In genomic region chr9:21090537-21090936, GRCm38 (mm10) we compare ENCODE assay signal across 8 mouse cellular contexts. TPM values are rescaled to one million over a fixed set of nuclear protein-coding genes. Genes with fewer than 3 reads are reported as not detected.
DNase-seq lines count a peak whose midpoint lies in the region; ATAC-seq and TF ChIP-seq lines count a peak whose summit lies in the region.
"Had no signal": no experiment of that assay in that cellular context is flagged by ENCODE, and none has a peak within 500 bp of the region (broad histone marks: within the 10 kb centered on the region; RNA-seq: fewer than 3 reads in every experiment).

No protein-coding gene starts in this region.

- peak overlapping the region; percentile 91 for H3K9ac ChIP-seq in liver, adult 2 months (ENCODE audit: low read depth, low read length)
- H3K9ac ChIP-seq in neural tube, embryonic 15.5 days (replicated peaks) = peak overlapping the region; percentile 74

- no peak overlapping the region; the same call in 1 of the 2 replicates for H3K4me3 ChIP-seq in liver, adult 2 months (ENCODE audit: insufficient read depth, low read depth, low read length)
- peak overlapping the region; percentile 84 for H3K4me3 ChIP-seq in embryonic fibroblast, embryonic 13.5 days (ENCODE audit: insufficient read depth, low read length)
- H3K4me3 ChIP-seq in limb, embryonic 10.5 days = peak overlapping the region; percentile 78
- H3K4me3 ChIP-seq in neural tube, embryonic 15.5 days (replicated peaks) = peak overlapping the region; percentile 68

- no peaks in the 10 kb centered on the region for H3K27me3 ChIP-seq in liver, adult 2 months (ENCODE audit: control insufficient read depth, insufficient read depth, low read length)
- H3K27me3 ChIP-seq in limb, embryonic 10.5 days (ENCODE audit: low read depth, poor library complexity, severe bottlenecking) = no peaks in the 10 kb centered on the region
- no peaks in the 10 kb centered on the region for H3K27me3 ChIP-seq in neural tube, embryonic 15.5 days (replicated peaks)

- no peak for TF ChIP-seq POLR2A in liver, adult 2 months (IDR thresholded peaks at IDR 0.05; ENCODE audit: extremely low read depth, insufficient read depth, low read length)
- no peak for TF ChIP-seq POLR2A in embryonic fibroblast, embryonic 13.5 days (IDR thresholded peaks at IDR 0.05; ENCODE audit: low read depth, low read length)

- ATAC-seq in neural tube, embryonic 15.5 days (ENCODE audit: low FRiP score) = no peak

- peaks cover 11% of the 10 kb centered on the region for H3K4me1 ChIP-seq in liver, adult 2 months (ENCODE audit: control insufficient read depth, insufficient read depth, low read length)
- H3K4me1 ChIP-seq in embryonic fibroblast, embryonic 13.5 days (ENCODE audit: control insufficient read depth, insufficient read depth, low read length) = no peaks in the 10 kb centered on the region
- H3K4me1 ChIP-seq in limb, embryonic 10.5 days = peaks cover 19% of the 10 kb centered on the region
- peaks cover 42% of the 10 kb centered on the region for H3K4me1 ChIP-seq in neural tube, embryonic 15.5 days

- peaks cover 17% of the 10 kb centered on the region for H3K36me3 ChIP-seq in liver, adult 2 months (ENCODE audit: control insufficient read depth, insufficient read depth, low read length)
- H3K36me3 ChIP-seq in limb, embryonic 10.5 days = peaks cover 61% of the 10 kb centered on the region
- H3K36me3 ChIP-seq in neural tube, embryonic 15.5 days = peaks cover 46% of the 10 kb centered on the region

- H3K4me2 ChIP-seq in neural tube, embryonic 15.5 days = peak overlapping the region; percentile 84

- no peaks in the 10 kb centered on the region for H3K9me3 ChIP-seq in limb, embryonic 10.5 days (replicated peaks)
- H3K9me3 ChIP-seq in neural tube, embryonic 15.5 days (replicated peaks) = no peaks in the 10 kb centered on the region

- H3K79me2 ChIP-seq in liver, adult 2 months (ENCODE audit: control insufficient read depth, insufficient read depth, low read length) = peaks cover 38% of the 10 kb centered on the region

- 92% methylated on average over 1 of the region's 1 CpGs for WGBS in liver, adult 2 months
- WGBS in limb, embryonic 10.5 days = 98% methylated on average over 1 of the region's 1 CpGs
- 86% methylated on average over 1 of the region's 1 CpGs for WGBS in neural tube, embryonic 15.5 days

- no peak for TF ChIP-seq CTCF in liver, adult 2 months (IDR thresholded peaks at IDR 0.05; ENCODE audit: low read depth, low read length)
- no peak for TF ChIP-seq CTCF in embryonic fibroblast, embryonic 13.5 days (IDR thresholded peaks at IDR 0.05; ENCODE audit: borderline replicate concordance, insufficient read depth, low read length)

- H3K27ac ChIP-seq in liver, adult 2 months (replicated peaks; ENCODE audit: insufficient read depth, low read depth, low read length) = no peak overlapping the region
- no peak overlapping the region for H3K27ac ChIP-seq in embryonic fibroblast, embryonic 13.5 days (ENCODE audit: insufficient read depth, low read length)
- no peak overlapping the region for H3K27ac ChIP-seq in limb, embryonic 10.5 days
- H3K27ac ChIP-seq in neural tube, embryonic 15.5 days (replicated peaks) = peak overlapping the region; percentile 95; the same call in 1 of the 2 replicates

- DNase-seq in liver, adult 2 months (ENCODE audit: extremely low read depth, low read depth, low spot score) = no peak
- DNase-seq in liver = no peak
- DNase-seq in limb, embryonic 10.5 days (ENCODE audit: low spot score) = no peak
- DNase-seq in frontal cortex, adult 2 months (ENCODE audit: extremely low spot score in 1 of 2, low spot score in 1 of 2) = no peak
- DNase-seq in gastrocnemius, postnatal 25 days = no peak

RNA-seq across cellular contexts. Expression of gene Gm38431, which starts 1.3 kb away (rescaled TPM):
- 2.0 and 2.5 TPM in 2 replicates for total RNA-seq in liver, adult 2 months (2014; rRNA removed)
- 3.4 and 5.8 TPM in 2 replicates for polyA plus RNA-seq in liver, adult 2 months (2012; rRNA removed)
- 2.4 and 5.2 TPM in 2 replicates for polyA plus RNA-seq in embryonic fibroblast, embryonic 13.5 days (2011; ENCODE audit: insufficient read length, low read depth, missing spikeins)
- 5.4 TPM in 2 replicates for polyA plus RNA-seq in limb, embryonic 10.5 days (2016; fragmentation: Nextera tagmentation; extraction: Ambion mirVana)
- polyA plus RNA-seq in neural tube, embryonic 15.5 days (2015; fragmentation: Nextera tagmentation; extraction: Ambion mirVana) = 1.4 and 2.3 TPM in 2 replicates
- polyA plus RNA-seq in frontal cortex, adult 2 months (2012; rRNA removed) = 1.4 and 1.7 TPM in 2 replicates
- total RNA-seq in gastrocnemius, postnatal 25 days (2021) = under 1 TPM; 0.35 to 0.67 TPM

RNA-seq across cellular contexts. Expression of gene Raver1, which starts 1.3 kb away (rescaled TPM):
- total RNA-seq in liver, adult 2 months (2014; rRNA removed) = 1.8 and 5.3 TPM in 2 replicates
- polyA plus RNA-seq in liver, adult 2 months (2012; rRNA removed) = 19.6 and 22.1 TPM in 2 replicates
- 34.2 and 40.8 TPM in 2 replicates for polyA plus RNA-seq in embryonic fibroblast, embryonic 13.5 days (2011; ENCODE audit: insufficient read length, low read depth, missing spikeins)
- polyA plus RNA-seq in limb, embryonic 10.5 days (2016; fragmentation: Nextera tagmentation; extraction: Ambion mirVana) = 109 and 115 TPM in 2 replicates
- 25.6 and 38.0 TPM in 2 replicates for polyA plus RNA-seq in neural tube, embryonic 15.5 days (2015; fragmentation: Nextera tagmentation; extraction: Ambion mirVana)
- polyA plus RNA-seq in frontal cortex, adult 2 months (2012; rRNA removed) = 27.9 and 28.2 TPM in 2 replicates
- 10 to 100 TPM; 15.2 to 17.0 TPM for total RNA-seq in gastrocnemius, postnatal 25 days (2021)

RNA-seq across cellular contexts. Expression of gene Fdx1l, which starts 17.1 kb away (rescaled TPM):
- 30.6 and 31.1 TPM in 2 replicates for total RNA-seq in liver, adult 2 months (2014; rRNA removed)
- 45.3 and 50.3 TPM in 2 replicates for polyA plus RNA-seq in liver, adult 2 months (2012; rRNA removed)
- polyA plus RNA-seq in embryonic fibroblast, embryonic 13.5 days (2011; ENCODE audit: insufficient read length, low read depth, missing spikeins) = 20.9 and 29.0 TPM in 2 replicates
- polyA plus RNA-seq in limb, embryonic 10.5 days (2016; fragmentation: Nextera tagmentation; extraction: Ambion mirVana) = 69.5 and 74.7 TPM in 2 replicates
- polyA plus RNA-seq in neural tube, embryonic 15.5 days (2015; fragmentation: Nextera tagmentation; extraction: Ambion mirVana) = 69.8 and 77.7 TPM in 2 replicates
- 123 and 124 TPM in 2 replicates for polyA plus RNA-seq in frontal cortex, adult 2 months (2012; rRNA removed)
- 10 to 100 TPM; 34.7 to 35.4 TPM for total RNA-seq in gastrocnemius, postnatal 25 days (2021)

RNA-seq across cellular contexts. Expression of gene Gm49373, which starts 17.6 kb away (rescaled TPM):
- 0.46 and 0.54 TPM in 2 replicates for total RNA-seq in liver, adult 2 months (2014; rRNA removed)
- 0.05 and 0.10 TPM in 2 replicates for polyA plus RNA-seq in liver, adult 2 months (2012; rRNA removed)
- polyA plus RNA-seq in embryonic fibroblast, embryonic 13.5 days (2011; ENCODE audit: insufficient read length, low read depth, missing spikeins) = 0.35 and 0.44 TPM in 2 replicates
- polyA plus RNA-seq in limb, embryonic 10.5 days (2016; fragmentation: Nextera tagmentation; extraction: Ambion mirVana) = 0.68 and 0.81 TPM in 2 replicates
- 1.6 and 2.2 TPM in 2 replicates for polyA plus RNA-seq in neural tube, embryonic 15.5 days (2015; fragmentation: Nextera tagmentation; extraction: Ambion mirVana)
- 1.6 and 2.5 TPM in 2 replicates for polyA plus RNA-seq in frontal cortex, adult 2 months (2012; rRNA removed)
- total RNA-seq in gastrocnemius, postnatal 25 days (2021) = under 1 TPM in 1 of 2 experiments, not detected in 1; 0.27 TPM

RNA-seq across cellular contexts. Expression of gene Zglp1, which starts 23.6 kb away (rescaled TPM):
- total RNA-seq in liver, adult 2 months (2014; rRNA removed) = not detected in 2 replicates
- 0.39 TPM in 1 of 2 replicates, not detected in the other for polyA plus RNA-seq in liver, adult 2 months (2012; rRNA removed)
- not detected in 2 replicates for polyA plus RNA-seq in embryonic fibroblast, embryonic 13.5 days (2011; ENCODE audit: insufficient read length, low read depth, missing spikeins)
- polyA plus RNA-seq in limb, embryonic 10.5 days (2016; fragmentation: Nextera tagmentation; extraction: Ambion mirVana) = 0.61 and 2.5 TPM in 2 replicates
- polyA plus RNA-seq in neural tube, embryonic 15.5 days (2015; fragmentation: Nextera tagmentation; extraction: Ambion mirVana) = 1.00 and 1.6 TPM in 2 replicates
- polyA plus RNA-seq in frontal cortex, adult 2 months (2012; rRNA removed) = not detected in 2 replicates
- not detected for total RNA-seq in gastrocnemius, postnatal 25 days (2021)
- total RNA-seq: adrenal gland, postnatal 4 days had no signal
